Mouse (Mus musculus) cerebellum, adult (tissue): ENCODE measurements at regions not wholly inside any gene's neighbourhood (a gene's known extent, or its start where the extent isn't known, plus 50 kb on each side); places are given as distances from the start of the nearest gene placed in this dataset.

Source experiments
- ATAC-seq: cut with Nextera tagmentation; 2 replicates; pipeline ENCODE4 v1.9.2; 2017; ENCODE audit warnings: mild to moderate bottlenecking, moderate library complexity, mixed read lengths; ENCODE audit not compliant: insufficient number of reproducible peaks, low FRiP score, low TSS enrichment

DNA sequence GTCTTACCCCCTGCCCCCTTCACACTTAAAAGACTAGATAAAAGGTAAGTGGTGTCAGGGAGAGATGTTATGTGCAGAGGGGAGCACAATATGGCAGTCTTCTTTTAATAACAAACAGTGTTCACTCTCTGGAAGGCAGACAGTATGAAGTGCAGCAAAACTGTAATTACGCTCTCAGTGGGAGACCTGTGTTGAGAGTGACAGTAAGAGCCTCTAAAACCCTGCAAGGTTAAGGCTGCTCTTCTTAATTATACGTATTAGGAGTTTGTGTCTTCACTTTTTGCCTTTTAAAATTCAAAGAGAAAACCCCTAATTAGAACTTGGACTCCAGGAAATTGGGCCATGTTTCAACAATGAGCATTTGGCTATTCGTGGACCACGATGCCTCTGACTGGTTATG lies 72.2 kb upstream of the Mmadhc start:
- ATAC-seq: 0 out of 2 replicates have a peak, but pooled peaks have one; percentile 40

DNA sequence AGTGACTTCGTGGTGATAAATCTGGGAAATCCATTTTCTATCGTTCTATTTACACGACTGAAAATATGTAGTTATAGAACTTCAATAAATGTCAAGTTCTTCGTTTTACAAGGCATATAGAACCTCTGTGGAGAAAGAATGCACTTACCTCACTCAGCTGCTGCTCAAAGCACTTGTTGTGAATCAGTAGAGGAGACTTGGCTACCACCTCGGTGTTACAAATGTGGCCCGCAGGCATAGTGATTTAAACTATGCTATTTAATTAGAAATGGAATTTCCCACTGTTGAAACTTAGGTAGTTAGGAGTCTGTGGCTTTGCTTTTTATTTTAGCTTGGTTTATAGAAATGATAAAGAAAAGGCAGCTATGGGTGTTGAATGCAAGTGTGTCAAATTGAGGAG lies 71.8 kb upstream of the Mmadhc start:
- ATAC-seq: no peak

DNA sequence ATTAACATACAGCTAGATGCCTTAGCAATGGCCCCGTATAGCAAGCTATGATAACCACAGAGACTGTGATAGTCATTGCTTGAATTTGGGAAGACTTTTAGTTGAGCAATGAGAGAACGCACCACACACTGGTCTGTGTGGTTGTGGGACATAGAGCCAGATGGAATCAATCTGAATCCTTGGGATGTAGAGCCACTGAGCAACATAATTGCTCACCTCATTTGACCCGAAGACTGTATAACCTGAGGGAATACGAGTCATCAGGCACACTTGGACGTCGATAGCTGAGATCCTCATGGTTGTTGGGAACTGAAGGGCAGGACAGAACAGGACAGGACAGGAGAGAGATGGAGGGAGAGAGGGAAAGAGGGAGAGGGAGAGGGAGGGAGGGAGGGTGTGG lies 68.6 kb upstream of the Mmadhc start:
- ATAC-seq: no peak

DNA sequence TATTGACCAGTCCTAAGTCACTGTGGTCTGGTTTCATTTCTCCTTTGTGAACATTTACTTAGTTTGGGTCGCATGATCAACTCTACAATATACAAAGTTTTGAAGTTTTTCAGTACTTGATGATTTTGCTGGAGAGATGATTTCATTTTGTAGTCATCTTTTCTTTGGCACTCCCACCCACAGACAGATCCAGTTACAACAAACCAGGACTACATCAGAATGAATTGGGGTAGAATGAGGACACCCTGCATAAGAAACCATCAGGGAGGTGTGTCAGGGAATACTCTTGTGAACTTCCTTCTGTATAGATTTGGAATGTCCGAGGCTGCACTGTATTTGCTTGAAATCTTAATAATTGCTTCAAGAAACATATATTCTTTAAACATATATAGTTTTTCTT lies 59.5 kb upstream of the Mmadhc start:
- no peak for ATAC-seq

DNA sequence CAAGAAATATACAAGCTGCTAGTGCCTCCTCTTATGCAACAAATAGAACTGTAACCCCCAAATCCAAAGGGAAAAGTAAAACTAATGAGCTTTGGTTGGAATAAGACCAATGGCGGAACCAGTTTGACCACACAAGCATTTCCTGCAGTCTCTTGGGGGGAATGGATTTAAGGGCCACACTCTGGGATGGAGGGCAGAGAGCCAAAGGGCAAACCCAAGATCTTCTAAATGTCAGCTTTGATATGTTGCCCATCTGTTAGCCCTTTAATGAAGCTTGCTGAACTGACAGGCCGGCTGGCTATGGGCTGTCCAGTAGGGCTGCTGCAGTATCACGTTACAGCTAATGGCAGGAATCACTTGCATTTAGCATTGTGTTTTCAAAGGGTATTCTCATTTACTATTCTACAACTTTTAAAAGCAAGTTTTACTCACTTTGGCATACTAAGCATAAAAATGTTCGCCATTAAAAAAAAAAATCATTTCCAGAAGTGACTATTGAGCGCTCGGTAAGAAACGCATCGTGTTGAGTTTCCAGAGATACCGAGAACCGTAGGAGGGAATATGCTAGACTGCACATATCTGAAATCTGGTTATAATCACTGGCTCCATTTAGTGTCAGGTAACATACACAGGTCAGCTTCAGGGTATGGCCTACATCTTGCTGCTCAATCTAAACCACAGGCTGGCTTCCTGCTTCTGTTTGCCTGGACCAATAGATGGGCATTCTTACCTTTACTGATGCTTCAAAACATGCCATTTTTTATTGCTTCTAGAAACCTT lies 51.1 kb upstream of the Mmadhc start:
- no peak for ATAC-seq
